Mouse (Mus musculus) naive thymus-derived CD4-positive, alpha-beta T cell, adult 2 months (primary cell): ENCODE measurements around the gene Rbfox1.

Experiments
- DNase-seq: peaks from one replicate; pipeline ENCODE4 v3.0.0-alpha.2; 2011; ENCODE audit warnings: low read depth

Rbfox1 gene

GRCm38 (mm10) chr16:6097244-6098040 is 212.3 kb downstream of the Rbfox1 start:
- no peak for DNase-seq

DNA sequence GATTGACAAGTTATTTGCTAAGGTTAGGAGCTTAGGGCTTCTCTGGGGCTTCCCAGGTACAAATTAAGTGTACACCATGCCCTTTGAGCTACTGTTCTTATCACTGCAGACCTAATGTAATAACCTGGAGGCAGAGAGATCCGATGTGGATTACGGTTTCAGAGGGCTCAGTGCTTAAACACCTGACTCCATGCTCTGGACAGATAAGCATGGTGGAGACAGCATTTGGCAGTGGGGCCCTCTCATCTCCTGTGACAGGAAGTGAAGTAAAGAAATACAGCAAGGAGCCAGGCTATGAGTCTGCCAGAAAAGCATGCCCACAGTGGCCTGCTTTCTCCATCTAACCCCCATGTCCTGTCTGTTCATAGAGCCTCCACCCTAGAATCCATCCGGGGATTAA is 213.0 kb downstream of the Rbfox1 start:
- no peak for DNase-seq

- no peak for DNase-seq
Observed at GRCm38 (mm10) chr16:6099598-6099997, 214.4 kb downstream of the Rbfox1 start.

- DNase-seq = no peak
Observed at GRCm38 (mm10) chr16:6100421-6100877, 215.3 kb downstream of the Rbfox1 start.

DNA sequence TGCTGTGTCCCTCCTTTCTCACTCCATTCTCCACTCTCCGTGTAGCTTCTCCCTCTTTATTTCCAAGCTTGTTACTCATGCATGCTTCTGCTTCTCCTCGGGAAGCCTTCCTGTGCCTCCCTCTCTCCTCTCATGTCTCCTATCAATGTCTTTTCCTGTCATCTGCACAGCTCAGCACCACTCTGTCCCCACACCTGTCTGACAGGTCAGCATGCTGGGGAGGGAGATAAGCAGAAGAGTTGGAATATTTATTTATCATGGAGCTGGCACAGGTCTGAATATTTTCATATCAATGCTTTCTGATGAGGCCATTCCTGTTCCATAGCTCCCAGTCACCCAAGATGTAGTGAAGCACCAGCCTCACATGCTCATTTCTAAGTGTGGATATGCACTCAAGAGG is 218.6 kb downstream of the Rbfox1 start:
- DNase-seq = no peak

- DNase-seq = no peak
Observed at GRCm38 (mm10) chr16:6110121-6110520, 225.0 kb downstream of the Rbfox1 start.

GRCm38 (mm10) chr16:6113836-6114475 is 228.8 kb downstream of the Rbfox1 start:
- no peak for DNase-seq

GRCm38 (mm10) chr16:6119472-6119871 is 234.3 kb downstream of the Rbfox1 start:
- DNase-seq = no peak

- no peak for DNase-seq
Observed at GRCm38 (mm10) chr16:6121232-6121631, 236.1 kb downstream of the Rbfox1 start.

- DNase-seq = no peak
Observed at GRCm38 (mm10) chr16:6122859-6123258, 237.7 kb downstream of the Rbfox1 start.

DNA sequence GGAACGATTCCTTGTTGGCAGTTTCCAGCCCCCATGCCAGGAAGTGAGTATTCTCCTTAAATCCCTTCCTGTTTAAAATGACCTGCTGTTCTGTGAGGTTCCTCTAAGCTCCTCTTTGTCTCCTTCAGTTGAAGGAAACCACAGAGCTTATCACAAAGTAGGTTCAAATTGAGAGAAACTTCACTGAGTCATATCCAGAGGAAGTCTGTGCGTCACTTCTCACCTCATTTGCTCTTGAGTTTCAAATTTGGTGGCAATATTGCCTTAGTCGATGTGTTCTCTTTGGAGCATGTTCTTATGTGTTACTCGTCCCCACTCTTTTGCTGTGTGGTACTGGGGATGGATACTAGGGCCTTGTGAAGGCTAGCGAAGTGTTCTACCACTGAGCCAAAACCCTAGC is 243.2 kb downstream of the Rbfox1 start:
- no peak for DNase-seq

DNA sequence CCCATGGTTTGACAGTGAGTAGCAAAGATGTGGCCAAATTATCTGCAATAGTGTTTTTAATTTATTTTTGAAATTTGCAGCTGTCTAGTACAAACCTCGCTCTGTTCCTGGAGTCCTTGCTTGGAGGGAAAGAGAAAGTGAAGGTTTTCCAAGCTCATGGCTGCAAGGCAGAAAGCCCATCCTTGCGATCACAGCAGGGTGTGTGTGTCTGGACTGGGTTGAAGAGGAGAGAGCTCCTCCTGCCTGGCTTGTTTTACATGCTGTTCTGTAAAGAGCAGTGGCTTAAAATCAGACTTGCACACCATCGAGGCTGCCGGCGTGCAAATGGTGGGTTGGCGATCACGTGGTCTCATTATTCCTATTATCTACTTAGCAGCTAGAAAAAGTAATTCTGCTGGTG is 249.9 kb downstream of the Rbfox1 start:
- no peak for DNase-seq

DNA sequence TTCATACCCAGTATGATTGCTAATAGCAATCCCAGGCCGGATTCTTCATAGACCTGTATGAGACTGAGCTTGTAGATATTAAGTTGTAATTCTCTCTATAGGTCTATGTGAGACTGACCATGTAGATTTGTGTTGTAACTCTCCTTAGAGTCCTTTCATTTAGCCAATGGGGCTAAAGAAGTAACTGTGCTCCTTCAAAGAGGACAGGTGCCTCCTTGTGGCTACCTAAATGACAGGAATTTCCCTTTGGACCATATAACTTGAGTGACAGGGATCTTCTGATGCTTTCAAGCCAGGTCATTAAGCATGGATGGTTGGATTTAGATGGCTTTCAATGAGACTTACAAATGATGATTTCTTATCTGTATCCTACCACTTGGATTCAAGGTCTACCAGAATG is 254.3 kb downstream of the Rbfox1 start:
- no peak for DNase-seq

- no peak for DNase-seq
Observed at GRCm38 (mm10) chr16:6147957-6148356, 262.8 kb downstream of the Rbfox1 start.

DNA sequence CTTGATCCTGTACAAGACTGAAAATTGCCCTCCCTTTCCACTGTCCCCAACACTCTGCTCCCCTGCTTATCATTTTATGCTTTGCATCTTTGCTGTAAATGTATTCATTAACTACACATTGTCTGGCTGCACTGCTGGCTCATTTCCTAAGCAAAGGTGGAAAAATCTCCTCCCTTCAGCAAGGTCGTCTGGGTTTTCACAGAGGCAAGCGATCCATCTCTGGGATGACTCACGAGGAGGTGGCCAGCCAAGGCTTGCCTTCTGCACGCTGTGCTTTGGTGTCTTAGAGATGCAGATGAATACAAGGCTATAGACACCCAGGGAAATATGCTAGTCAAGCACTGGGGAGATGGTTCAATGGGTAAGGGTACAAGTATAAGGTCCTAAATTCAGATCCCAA is 264.2 kb downstream of the Rbfox1 start:
- no peak for DNase-seq

- DNase-seq = no peak
Observed at GRCm38 (mm10) chr16:6155556-6155955, 270.4 kb downstream of the Rbfox1 start.

GRCm38 (mm10) chr16:6164476-6164875 is 279.3 kb downstream of the Rbfox1 start:
- no peak for DNase-seq

DNA sequence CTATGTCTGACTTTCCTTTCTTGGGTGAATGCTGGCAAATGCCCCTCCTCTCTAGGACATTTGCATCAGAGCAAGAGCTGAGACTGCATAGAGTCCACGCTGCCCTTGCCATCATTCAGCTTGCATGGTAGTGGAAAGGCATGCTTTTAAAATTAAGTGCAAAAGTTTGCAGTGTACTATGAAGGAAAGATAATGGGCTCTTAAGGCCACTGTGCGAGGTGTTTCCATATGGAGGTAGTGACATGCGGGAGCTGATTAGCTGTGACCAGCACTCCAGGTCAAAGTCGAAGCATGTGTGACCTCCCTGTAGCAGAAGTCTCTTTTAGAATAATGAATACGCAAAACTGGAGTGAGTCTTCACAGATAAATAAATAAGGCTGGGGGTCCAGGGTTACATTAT is 284.2 kb downstream of the Rbfox1 start:
- no peak for DNase-seq

- no peak for DNase-seq
Observed at GRCm38 (mm10) chr16:6180819-6181218, 295.7 kb downstream of the Rbfox1 start.

DNA sequence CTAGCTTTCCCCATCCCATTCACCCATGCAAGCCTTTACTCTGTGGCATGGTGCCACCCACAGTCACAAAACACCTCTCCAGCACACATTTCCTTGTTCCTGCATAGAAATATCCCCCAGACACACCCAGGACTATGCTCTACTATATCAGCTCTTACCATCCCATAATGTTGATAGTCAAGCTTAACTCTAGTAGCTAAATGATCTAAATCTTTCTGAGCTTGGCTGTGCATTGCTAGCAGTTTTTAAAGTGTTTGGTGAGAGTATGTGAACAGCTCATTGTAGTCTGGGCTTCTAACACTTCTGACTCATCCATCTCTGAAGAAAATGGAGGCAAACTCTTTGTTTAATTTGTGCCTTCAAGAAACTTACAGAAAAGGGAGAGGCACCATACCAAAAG is 297.2 kb downstream of the Rbfox1 start:
- DNase-seq = no peak

DNA sequence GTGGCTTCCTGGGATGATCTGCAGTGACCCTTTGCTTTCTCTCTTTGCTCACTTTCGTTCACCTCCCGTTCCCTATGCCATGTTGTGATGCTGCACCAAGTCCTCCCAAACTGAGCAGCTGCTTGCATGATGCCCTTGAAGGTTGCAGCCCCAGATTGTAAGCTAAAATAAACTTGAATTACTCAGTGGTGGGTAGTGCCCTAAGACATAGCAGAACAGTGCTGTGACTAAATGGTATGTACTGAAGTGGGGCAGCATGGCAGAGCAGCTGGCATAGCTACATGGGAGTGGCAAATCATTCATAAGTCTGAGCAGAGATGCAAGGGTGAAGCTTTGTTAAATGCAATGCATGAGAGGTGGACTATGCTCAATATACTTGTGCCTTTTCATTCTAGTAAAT is 307.2 kb downstream of the Rbfox1 start:
- DNase-seq = no peak

DNA sequence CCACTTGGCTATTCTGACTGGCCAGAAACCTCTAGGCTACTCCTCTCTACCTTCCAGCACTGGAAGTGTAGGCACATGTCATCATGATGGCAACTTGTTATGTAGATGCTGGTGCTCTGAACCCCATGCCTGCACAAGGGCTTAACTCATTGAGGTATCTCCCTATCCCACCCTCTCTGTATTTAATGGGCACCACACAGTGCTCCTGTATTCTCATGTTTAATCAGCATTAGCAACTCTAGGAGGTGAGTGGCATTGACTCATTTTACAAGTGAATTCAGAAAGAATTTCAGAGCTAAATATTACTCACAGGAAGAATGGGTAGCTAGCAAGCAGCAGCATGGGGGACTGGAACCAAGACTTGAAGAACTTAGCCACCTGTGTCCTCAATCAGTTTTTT is 321.3 kb downstream of the Rbfox1 start:
- no peak for DNase-seq

DNA sequence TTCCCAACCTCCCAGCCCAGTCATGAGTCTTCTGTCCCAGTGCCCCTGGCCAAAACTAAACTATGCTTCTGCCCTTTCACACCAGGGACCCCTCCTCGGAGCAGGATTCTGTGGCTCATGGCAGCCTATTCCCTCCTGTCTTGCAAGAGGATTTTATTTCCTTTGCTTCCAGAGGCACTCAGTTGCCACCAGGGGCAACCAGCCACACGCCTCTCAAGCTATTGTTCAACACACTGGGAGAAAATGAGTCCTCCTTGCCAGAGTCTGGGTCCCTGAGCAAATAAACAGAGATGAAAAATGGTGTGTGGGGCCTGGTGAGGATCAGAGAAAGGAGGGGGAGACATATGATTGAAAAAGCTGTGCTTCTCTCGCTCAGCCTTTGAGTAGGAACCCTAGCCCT is 327.8 kb downstream of the Rbfox1 start:
- no peak for DNase-seq

DNA sequence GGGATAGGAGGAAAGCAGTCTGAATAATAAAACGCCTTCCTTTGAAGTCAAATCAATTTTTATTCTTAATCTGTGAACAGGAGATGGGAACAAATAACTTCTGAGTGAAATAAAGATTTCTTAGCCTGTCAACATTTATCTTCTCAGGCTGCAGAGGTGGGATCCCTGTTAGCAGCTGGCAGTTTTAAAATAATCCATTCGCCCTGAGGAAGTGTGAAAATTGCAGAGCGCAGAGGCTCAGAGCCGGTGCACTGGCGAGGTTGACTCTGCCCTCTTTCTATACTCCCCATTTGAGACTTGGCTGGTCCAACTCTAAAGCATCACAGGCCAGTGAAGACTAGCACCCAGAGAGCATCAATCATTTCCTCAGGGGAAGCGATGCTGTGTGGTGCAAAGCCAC is 342.3 kb downstream of the Rbfox1 start:
- DNase-seq = no peak
